Mouse (Mus musculus) thymus, adult 2 months (tissue): Measurements from ENCODE around the gene Igf2bp1. TPM values are rescaled to one million over a fixed set of nuclear protein-coding genes. Genes with fewer than 3 reads are reported as not detected.
A peak's percentile ranks its signal among the peaks of the same experiment; 100 is the strongest.

Experiments used
- DNase-seq: peaks from one replicate; pipeline ENCODE4 v3.0.0; 2021
- H3K27ac ChIP-seq: fragments of 200-500 bp; 2 replicates; pipeline ENCODE4 v1.5.1; 2012; ENCODE audit warnings: low read length, control low read depth; ENCODE audit not compliant: control insufficient read depth, insufficient read depth
- H3K27me3 ChIP-seq: fragments of 200-500 bp; 2 replicates; pipeline ENCODE4 v1.6.1; 2012; ENCODE audit warnings: mild to moderate bottlenecking, low read length, moderate library complexity, mixed read lengths; ENCODE audit not compliant: control insufficient read depth, insufficient read depth
- H3K36me3 ChIP-seq: fragments of 200-500 bp; 2 replicates; pipeline ENCODE4 v1.6.1; 2012; ENCODE audit warnings: mild to moderate bottlenecking, low read length, moderate library complexity; ENCODE audit not compliant: control insufficient read depth, insufficient read depth
- H3K4me1 ChIP-seq: fragments of 200-500 bp; replicated peaks from 2 replicates; pipeline ENCODE4 v1.6.1; 2012; ENCODE audit warnings: low read length; ENCODE audit not compliant: control insufficient read depth, insufficient read depth
- H3K4me3 ChIP-seq: fragments of 200-500 bp; 2 replicates; pipeline ENCODE4 v1.5.1; 2012; ENCODE audit warnings: mild to moderate bottlenecking, low read length, control low read depth, moderate library complexity; ENCODE audit not compliant: control insufficient read depth, insufficient read depth
- CTCF ChIP-seq: fragments of 200-500 bp; IDR thresholded peaks from 2 replicates; pipeline ENCODE4 v1.5.1; 2012; ENCODE audit warnings: mild to moderate bottlenecking, control low read depth, low read length, moderate library complexity, borderline replicate concordance; ENCODE audit not compliant: control insufficient read depth, poor library complexity, insufficient read depth; ENCODE audit errors: extremely low read depth
- POLR2A ChIP-seq: fragments of 200-500 bp; IDR thresholded peaks from 2 replicates; pipeline ENCODE4 v1.6.1; 2012; ENCODE audit warnings: mild to moderate bottlenecking, low read length, control low read depth, moderate library complexity; ENCODE audit not compliant: control insufficient read depth, poor library complexity, insufficient read depth; ENCODE audit errors: extremely low read depth
- WGBS: fragments of 180-500 bp; shearing (Covaris S2); methylation state at CpG from one replicate; pipeline ENCODE4 v1.1.7; 2018; 5-methylcytosine and 5-hydroxymethylcytosine counted together
- polyA plus RNA-seq: library from polyadenylated mRNA; depleted of rRNA; stranded (reverse); fragments of >200 nt; gene quantifications from 2 replicates; pipeline ENCODE4 v1.2.3, GENCODE M21; 2012

Igf2bp1 gene
- polyA plus RNA-seq, 1 experiment, result 0.13 TPM

- Histone ChIP-seq H3K27ac (no peak overlapping the region), H3K4me3 (no peak overlapping the region), H3K4me1 (no peaks in the 10 kb centered on the region), H3K36me3 (no peaks in the 10 kb centered on the region), H3K27me3 (peaks cover 8% of the 10 kb centered on the region; the same call in 1 of the 2 replicates)
- no peak for TF ChIP-seq CTCF
- TF ChIP-seq POLR2A, result no peak
- no peak for DNase-seq
- WGBS, result 96% methylated on average over 8 of the region's 8 CpGs
Measured at GRCm38 (mm10) chr11:95989864-95990263, 15.9 kb downstream of the Igf2bp1 start.

GRCm38 (mm10) chr11:95988533-95988932 is 17.2 kb downstream of the Igf2bp1 start:
- Histone ChIP-seq H3K27ac (no peak overlapping the region), H3K36me3 (no peaks in the 10 kb centered on the region), H3K4me1 (no peaks in the 10 kb centered on the region), H3K4me3 (no peak overlapping the region), H3K27me3 (peaks cover 6% of the 10 kb centered on the region; the same call in 1 of the 2 replicates)
- TF ChIP-seq CTCF (no peak), POLR2A (no peak)
- WGBS, result 71% methylated on average over 9 of the region's 9 CpGs
- no peak for DNase-seq

- no peak for DNase-seq
- 87% methylated on average over 6 of the region's 6 CpGs for WGBS
- Histone ChIP-seq H3K27ac (no peak overlapping the region), H3K36me3 (no peaks in the 10 kb centered on the region), H3K27me3 (peaks cover 4% of the 10 kb centered on the region; the same call in 1 of the 2 replicates), H3K4me3 (no peak overlapping the region), H3K4me1 (no peaks in the 10 kb centered on the region)
- TF ChIP-seq CTCF, result no peak
- TF ChIP-seq POLR2A, result no peak
Measured at GRCm38 (mm10) chr11:95987854-95988447, 17.8 kb downstream of the Igf2bp1 start.

GRCm38 (mm10) chr11:95982475-95982874 is 23.3 kb downstream of the Igf2bp1 start:
- H3K27me3 ChIP-seq, result no peaks in the 10 kb centered on the region; the same call in 1 of the 2 replicates
- 95% methylated on average over 1 of the region's 1 CpGs for WGBS
- DNase-seq, result no peak

GRCm38 (mm10) chr11:95981804-95982203 is 23.9 kb downstream of the Igf2bp1 start:
- Histone ChIP-seq H3K36me3 (no peaks in the 10 kb centered on the region), H3K27me3 (no peaks in the 10 kb centered on the region; the same call in 1 of the 2 replicates), H3K27ac (no peak overlapping the region), H3K4me3 (no peak overlapping the region), H3K4me1 (no peaks in the 10 kb centered on the region)
- DNase-seq, result no peak
- no peak for TF ChIP-seq CTCF
- no peak for TF ChIP-seq POLR2A
- WGBS, result 92% methylated on average over 12 of the region's 12 CpGs

More at GRCm38 (mm10) chr11:95982475-95982874, 23.3 kb downstream of the Igf2bp1 start:
- TF ChIP-seq CTCF, result no peak
- H3K4me1 ChIP-seq, result no peaks in the 10 kb centered on the region
- H3K36me3 ChIP-seq, result no peaks in the 10 kb centered on the region
- no peak overlapping the region for H3K4me3 ChIP-seq
- no peak overlapping the region for H3K27ac ChIP-seq

GRCm38 (mm10) chr11:95980762-95981418 is 24.9 kb downstream of the Igf2bp1 start:
- no peak overlapping the region for H3K4me3 ChIP-seq
- no peaks in the 10 kb centered on the region for H3K36me3 ChIP-seq
- peak; percentile 61 for DNase-seq
- H3K27ac ChIP-seq, result no peak overlapping the region
- WGBS, result 73% methylated on average over 8 of the region's 8 CpGs
- no peaks in the 10 kb centered on the region; the same call in 1 of the 2 replicates for H3K27me3 ChIP-seq
- no peaks in the 10 kb centered on the region for H3K4me1 ChIP-seq
- peak; percentile 42; the same call in 1 of the 2 replicates for TF ChIP-seq CTCF
- TF ChIP-seq POLR2A, result no peak
